Mouse (Mus musculus): Measurements from ENCODE around the gene Gpatch11.
"Not testable (repeated sequence)": the region's sequence is repeated elsewhere in the genome, so short reads cannot be mapped to it uniquely, and the experiment has no call there.

The Gpatch11 gene

GRCm38 (mm10) chr17:78834856-78835835 is at the start of gene Gpatch11, which contains the start of gene Heatr5b:
Gpatch11 (plus strand) TSS chr17:78835567.
Heatr5b (minus strand) TSS chr17:78835364.
- DNase-seq (ENCODE audit: low read depth, low spot score) = peak; percentile 98

GRCm38 (mm10) chr17:78788273-78788672 is 47.1 kb upstream of the Gpatch11 start:
- not testable (repeated sequence) for DNase-seq (ENCODE audit: low read depth, low spot score)

- no peak for DNase-seq (ENCODE audit: low read depth, low spot score)
Observed at GRCm38 (mm10) chr17:78791068-78791689, 44.2 kb upstream of the Gpatch11 start.

GRCm38 (mm10) chr17:78791690-78792070 is 43.7 kb upstream of the Gpatch11 start:
- DNase-seq (ENCODE audit: low read depth, low spot score) = no peak

GRCm38 (mm10) chr17:78792122-78792521 is 43.2 kb upstream of the Gpatch11 start:
- DNase-seq (ENCODE audit: low read depth, low spot score) = no peak

- DNase-seq (ENCODE audit: low read depth, low spot score) = no peak
Observed at GRCm38 (mm10) chr17:78794390-78794789, 41.0 kb upstream of the Gpatch11 start.

GRCm38 (mm10) chr17:78797222-78797621 is 38.1 kb upstream of the Gpatch11 start:
- no peak for DNase-seq (ENCODE audit: low read depth, low spot score)

GRCm38 (mm10) chr17:78809019-78809418 is 26.3 kb upstream of the Gpatch11 start:
- no peak for DNase-seq (ENCODE audit: low read depth, low spot score)

GRCm38 (mm10) chr17:78809582-78809981 is 25.8 kb upstream of the Gpatch11 start:
- no peak for DNase-seq (ENCODE audit: low read depth, low spot score)

GRCm38 (mm10) chr17:78824346-78824745 is 11.0 kb upstream of the Gpatch11 start:
- no peak for DNase-seq (ENCODE audit: low read depth, low spot score)

GRCm38 (mm10) chr17:78836056-78836455 is 689 bp downstream of the Gpatch11 start:
- DNase-seq (ENCODE audit: low read depth, low spot score) = peak; percentile 16

GRCm38 (mm10) chr17:78842271-78842928 is 7.0 kb downstream of the Gpatch11 start:
- DNase-seq (ENCODE audit: low read depth, low spot score) = no peak

GRCm38 (mm10) chr17:78856243-78856642 is 20.9 kb downstream of the Gpatch11 start:
- no peak for DNase-seq (ENCODE audit: low read depth, low spot score)

- no peak for DNase-seq (ENCODE audit: low read depth, low spot score)
Observed at GRCm38 (mm10) chr17:78873886-78874285, 38.5 kb downstream of the Gpatch11 start.

GRCm38 (mm10) chr17:78881878-78882304 is 46.5 kb downstream of the Gpatch11 start:
- DNase-seq (ENCODE audit: low read depth, low spot score) = no peak

GRCm38 (mm10) chr17:78882401-78883112 is 47.2 kb downstream of the Gpatch11 start, which contains the start of gene Eif2ak2:
Eif2ak2 (minus strand) TSS chr17:78882573.
- peak; percentile 59 for DNase-seq (ENCODE audit: low read depth, low spot score)

GRCm38 (mm10) chr17:78883291-78883690 is 47.9 kb downstream of the Gpatch11 start:
- DNase-seq (ENCODE audit: low read depth, low spot score) = no peak

- DNase-seq (ENCODE audit: low read depth, low spot score) = no peak
Observed at GRCm38 (mm10) chr17:78885286-78886065, 50.1 kb downstream of the Gpatch11 start.

GRCm38 (mm10) chr17:78888554-78888953 is 53.2 kb downstream of the Gpatch11 start:
- DNase-seq (ENCODE audit: low read depth, low spot score) = no peak

GRCm38 (mm10) chr17:78889184-78889583 is 53.8 kb downstream of the Gpatch11 start:
- DNase-seq (ENCODE audit: low read depth, low spot score) = no peak

Measured in c-Kit-negative CD71-positive TER-119-positive erythroid progenitor cells, embryonic 14.5 days (primary cell).